Mouse (Mus musculus) heart, postnatal 0 days (tissue): ENCODE measurements at regions not wholly inside any gene's neighbourhood (a gene's known extent, or its start where the extent isn't known, plus 50 kb on each side); places are given as distances from the start of the nearest gene placed in this dataset.

Experiments used
- CTCF ChIP-seq: IDR thresholded peaks from 2 replicates; pipeline ENCODE4 v1.5.1; 2016; ENCODE audit warnings: antibody characterized with exemption, control low read depth, low read depth
- EP300 ChIP-seq: IDR thresholded peaks from 2 replicates; pipeline ENCODE4 v1.6.1; 2016; ENCODE audit warnings: antibody characterized with exemption, low read depth

GRCm38 (mm10) chr17:7625746-7626145, 201.4 kb downstream of the Fndc1 start:
- no peak for TF ChIP-seq CTCF
- no peak for TF ChIP-seq EP300
